Mouse (Mus musculus) embryonic fibroblast, embryonic 13.5 days (primary cell): ENCODE data around the gene Arntl.

Experiments
- CTCF ChIP-seq: IDR thresholded peaks from 2 replicates; pipeline ENCODE4 v1.5.1; 2011; ENCODE audit warnings: mild to moderate bottlenecking, control low read depth, low read length, moderate library complexity, borderline replicate concordance; ENCODE audit not compliant: insufficient read depth
- POLR2A ChIP-seq: IDR thresholded peaks from 2 replicates; pipeline ENCODE4 v1.6.1; 2011; ENCODE audit warnings: low read depth, mild to moderate bottlenecking, control low read depth, low read length, moderate library complexity

- no peak for TF ChIP-seq POLR2A
- TF ChIP-seq CTCF: no peak
These were observed 18.7 kb upstream of the Arntl start for GRCm38 (mm10) chr7:113188566-113188965.
